Mouse (Mus musculus) intestine, postnatal 0 days (tissue): ENCODE results near the gene Ilf3. TPM values are rescaled to one million over a fixed set of nuclear protein-coding genes. Genes with fewer than 3 reads are reported as not detected.

Experiments used
- ATAC-seq: fragments of 200-750 bp; cut with Nextera tagmentation; 2 replicates; pipeline ENCODE4 v1.8.0; 2017; ENCODE audit warnings: mild to moderate bottlenecking, moderate TSS enrichment, moderate library complexity
- H3K27ac ChIP-seq: fragments of 300-500 bp; sonication (generic); 2 replicates; pipeline ENCODE4 v1.5.1; 2014; ENCODE audit warnings: mild to moderate bottlenecking, low read depth, low read length, moderate library complexity
- H3K27me3 ChIP-seq: fragments of 300-500 bp; sonication (generic); replicated peaks from 2 replicates; pipeline ENCODE4 v1.6.1; 2014; ENCODE audit warnings: low read length, mixed read lengths; ENCODE audit not compliant: control insufficient read depth, insufficient read depth
- H3K36me3 ChIP-seq: fragments of 300-500 bp; sonication (generic); 2 replicates; pipeline ENCODE4 v1.6.1; 2014; ENCODE audit warnings: mild to moderate bottlenecking, moderate library complexity; ENCODE audit not compliant: control insufficient read depth, insufficient read depth
- H3K4me1 ChIP-seq: fragments of 300-500 bp; sonication (generic); replicated peaks from 2 replicates; pipeline ENCODE4 v1.6.1; 2014; ENCODE audit warnings: antibody characterized with exemption, low read length, mixed read lengths; ENCODE audit not compliant: control insufficient read depth, insufficient read depth
- H3K4me2 ChIP-seq: fragments of 300-500 bp; sonication (generic); replicated peaks from 2 replicates; pipeline ENCODE4 v1.6.1; 2014; ENCODE audit warnings: low read depth, mild to moderate bottlenecking, moderate library complexity
- H3K4me3 ChIP-seq: fragments of 300-500 bp; sonication (generic); 2 replicates; pipeline ENCODE4 v1.5.1; 2014; ENCODE audit warnings: low read depth, low read length
- H3K9ac ChIP-seq: fragments of 300-500 bp; sonication (generic); 2 replicates; pipeline ENCODE4 v1.6.1; 2014; ENCODE audit warnings: mild to moderate bottlenecking, low read depth, low read length
- H3K9me3 ChIP-seq: fragments of 300-500 bp; sonication (generic); 2 replicates; pipeline ENCODE4 v1.6.1; 2016; ENCODE audit warnings: mixed run types; ENCODE audit not compliant: control insufficient read depth
- CTCF ChIP-seq: sonication (generic); IDR thresholded peaks from 2 replicates; pipeline ENCODE4 v1.5.1; 2016; ENCODE audit warnings: low read depth, mild to moderate bottlenecking, control low read depth, antibody characterized with exemption, moderate library complexity
- WGBS: fragments of 180-500 bp; shearing (Covaris S2); extraction: QIAGEN DNeasy Blood & Tissue Kit; methylation state at CpG from one replicate; pipeline ENCODE4 v1.1.7; 2014; 5-methylcytosine and 5-hydroxymethylcytosine counted together
- polyA plus RNA-seq: library from polyadenylated mRNA; unstranded; fragments of >200 nt; fragmentation: Nextera tagmentation; extraction: Ambion mirVana; gene quantifications from 2 replicates; pipeline ENCODE4 v1.2.1, GENCODE M21; 2015

Gene Ilf3
- polyA plus RNA-seq, 1 experiment from 2014 or later, result 41.0 TPM

GRCm38 (mm10) chr9:21443853-21444252, 76.2 kb downstream of the Ilf3 start:
- Histone ChIP-seq H3K4me2 (no peak overlapping the region), H3K4me3 (no peak overlapping the region), H3K4me1 (no peaks in the 10 kb centered on the region), H3K9me3 (no peaks in the 10 kb centered on the region), H3K27me3 (no peaks in the 10 kb centered on the region), H3K9ac (no peak overlapping the region), H3K36me3 (0 out of 2 replicates have a peak, but pooled peaks cover 15% of the 10 kb centered on the region), H3K27ac (no peak overlapping the region)
- TF ChIP-seq CTCF, result no peak
- ATAC-seq, result no peak
- 87% methylated on average over 8 of the region's 8 CpGs for WGBS

- no peak for ATAC-seq
- Histone ChIP-seq H3K9ac (no peak overlapping the region), H3K4me3 (no peak overlapping the region), H3K27me3 (no peaks in the 10 kb centered on the region), H3K9me3 (no peaks in the 10 kb centered on the region), H3K4me2 (no peak overlapping the region), H3K27ac (no peak overlapping the region), H3K4me1 (no peaks in the 10 kb centered on the region), H3K36me3 (0 out of 2 replicates have a peak, but pooled peaks cover 15% of the 10 kb centered on the region)
- WGBS, result 87% methylated on average over 4 of the region's 4 CpGs
- no peak for TF ChIP-seq CTCF
Measured at GRCm38 (mm10) chr9:21444574-21444973, 76.9 kb downstream of the Ilf3 start.

GRCm38 (mm10) chr9:21445081-21445744, 77.5 kb downstream of the Ilf3 start:
- Histone ChIP-seq H3K4me1 (no peaks in the 10 kb centered on the region), H3K4me2 (no peak overlapping the region), H3K4me3 (no peak overlapping the region), H3K27me3 (no peaks in the 10 kb centered on the region), H3K9me3 (no peaks in the 10 kb centered on the region), H3K27ac (no peak overlapping the region), H3K9ac (no peak overlapping the region), H3K36me3 (0 out of 2 replicates have a peak, but pooled peaks cover 15% of the 10 kb centered on the region)
- TF ChIP-seq CTCF, result peak; percentile 31
- WGBS, result 95% methylated on average over 6 of the region's 6 CpGs
- no peak for ATAC-seq

GRCm38 (mm10) chr9:21447778-21448177, 80.1 kb downstream of the Ilf3 start:
- Histone ChIP-seq H3K4me3 (no peak overlapping the region), H3K27ac (0 out of 2 replicates have a peak overlapping the region, but pooled peaks have one; percentile 21), H3K27me3 (no peaks in the 10 kb centered on the region), H3K9ac (no peak overlapping the region), H3K4me1 (0 out of 2 replicates have a peak, but pooled peaks cover 2% of the 10 kb centered on the region), H3K4me2 (no peak overlapping the region), H3K9me3 (no peaks in the 10 kb centered on the region), H3K36me3 (0 out of 2 replicates have a peak, but pooled peaks cover 5% of the 10 kb centered on the region)
- no peak for TF ChIP-seq CTCF
- WGBS, result 89% methylated on average over 2 of the region's 2 CpGs
- ATAC-seq, result no peak

- no peak overlapping the region for H3K4me2 ChIP-seq
- H3K9ac ChIP-seq, result no peak overlapping the region
- peak overlapping the region; percentile 41 for H3K27ac ChIP-seq
- H3K4me3 ChIP-seq, result no peak overlapping the region
- H3K27me3 ChIP-seq, result no peaks in the 10 kb centered on the region
- TF ChIP-seq CTCF, result 0 out of 2 replicates have a peak, but pooled peaks have one; percentile 5
- WGBS, result 30% methylated on average over 2 of the region's 2 CpGs
- H3K4me1 ChIP-seq, result 0 out of 2 replicates have a peak, but pooled peaks cover 2% of the 10 kb centered on the region
- no peaks in the 10 kb centered on the region for H3K9me3 ChIP-seq
- H3K36me3 ChIP-seq, result 0 out of 2 replicates have a peak, but pooled peaks cover 1% of the 10 kb centered on the region
- no peak for ATAC-seq
Measured at GRCm38 (mm10) chr9:21449710-21450109, 82.0 kb downstream of the Ilf3 start.

- H3K9ac ChIP-seq, result no peak overlapping the region
- 0 out of 2 replicates have a peak, but pooled peaks cover 2% of the 10 kb centered on the region for H3K4me1 ChIP-seq
- no peak for TF ChIP-seq CTCF
- ATAC-seq, result no peak
- H3K9me3 ChIP-seq, result no peaks in the 10 kb centered on the region
- WGBS, result 48% methylated on average over 3 of the region's 3 CpGs
- peak overlapping the region; percentile 41 for H3K27ac ChIP-seq
- H3K36me3 ChIP-seq, result no peaks in the 10 kb centered on the region
- no peak overlapping the region for H3K4me3 ChIP-seq
- no peaks in the 10 kb centered on the region for H3K27me3 ChIP-seq
- no peak overlapping the region for H3K4me2 ChIP-seq
Measured at GRCm38 (mm10) chr9:21450270-21450669, 82.6 kb downstream of the Ilf3 start.
